Mouse (Mus musculus) stomach, postnatal 0 days (tissue): ENCODE results near the gene Bcas3. TPM values are rescaled to one million over a fixed set of nuclear protein-coding genes. Genes with fewer than 3 reads are reported as not detected.

Source experiments
- ATAC-seq: fragments of 200-750 bp; cut with Nextera tagmentation; 2 replicates; pipeline ENCODE4 v1.8.0; 2017; ENCODE audit not compliant: low FRiP score, low TSS enrichment
- DNase-seq: peaks from one replicate; pipeline ENCODE4 v3.0.0-alpha.2; 2016; ENCODE audit warnings: low spot score
- H3K27ac ChIP-seq: fragments of 300-500 bp; sonication (generic); replicated peaks from 2 replicates; pipeline ENCODE4 v1.5.1; 2014; ENCODE audit warnings: mild to moderate bottlenecking, control low read depth
- H3K27me3 ChIP-seq: fragments of 300-500 bp; sonication (generic); 2 replicates; pipeline ENCODE4 v1.6.1; 2014; ENCODE audit warnings: low read length; ENCODE audit not compliant: control insufficient read depth, insufficient read depth
- H3K36me3 ChIP-seq: fragments of 300-500 bp; sonication (generic); 2 replicates; pipeline ENCODE4 v1.6.1; 2014; ENCODE audit warnings: low read length, mixed read lengths; ENCODE audit not compliant: control insufficient read depth, insufficient read depth
- H3K4me1 ChIP-seq: fragments of 300-500 bp; sonication (generic); replicated peaks from 2 replicates; pipeline ENCODE4 v1.6.1; 2014; ENCODE audit warnings: antibody characterized with exemption; ENCODE audit not compliant: control insufficient read depth, insufficient read depth
- H3K4me2 ChIP-seq: fragments of 300-500 bp; sonication (generic); replicated peaks from 2 replicates; pipeline ENCODE4 v1.6.1; 2014; ENCODE audit warnings: low read depth, mild to moderate bottlenecking, control low read depth, moderate library complexity
- H3K4me3 ChIP-seq: fragments of 300-500 bp; sonication (generic); 2 replicates; pipeline ENCODE4 v1.5.1; 2014; ENCODE audit warnings: low read depth, low read length, control low read depth
- H3K9ac ChIP-seq: fragments of 300-500 bp; sonication (generic); 2 replicates; pipeline ENCODE4 v1.6.1; 2014; ENCODE audit warnings: mild to moderate bottlenecking, low read length, control low read depth, mixed read lengths
- H3K9me3 ChIP-seq: fragments of 300-500 bp; sonication (generic); 2 replicates; pipeline ENCODE4 v1.6.1; 2016; ENCODE audit warnings: low read length; ENCODE audit not compliant: control insufficient read depth
- CTCF ChIP-seq: IDR thresholded peaks from 2 replicates; pipeline ENCODE4 v1.5.1; 2016; ENCODE audit warnings: antibody characterized with exemption, low read depth, mild to moderate bottlenecking, moderate library complexity
- EP300 ChIP-seq: optimal IDR thresholded peaks from 2 replicates; pipeline ENCODE3; 2016; ENCODE audit warnings: antibody characterized with exemption
- WGBS: fragments of 180-500 bp; shearing (Covaris S2); extraction: QIAGEN DNeasy Blood & Tissue Kit; methylation state at CpG from one replicate; pipeline ENCODE4 v1.1.7; 2014; 5-methylcytosine and 5-hydroxymethylcytosine counted together
- polyA plus RNA-seq: library from polyadenylated mRNA; unstranded; fragments of >200 nt; fragmentation: Nextera tagmentation; extraction: Ambion mirVana; gene quantifications from 2 replicates; pipeline ENCODE4 v1.2.1, GENCODE M21; 2015

Gene Bcas3
- polyA plus RNA-seq, 1 experiment from 2014 or later: 16.5 TPM

GRCm38 (mm10) chr11:85428227-85428626 lies 75.3 kb downstream of the Bcas3 start:
- ATAC-seq (no peak; the same call in 1 of the 2 replicates), DNase-seq (no peak)
- H3K4me1 ChIP-seq: peaks cover 3% of the 10 kb centered on the region; the same call in 1 of the 2 replicates
- no peak overlapping the region for H3K4me2 ChIP-seq
- no peak overlapping the region for H3K9ac ChIP-seq
- H3K9me3 ChIP-seq: no peaks in the 10 kb centered on the region
- 26% methylated on average over 3 of the region's 3 CpGs for WGBS
- H3K27ac ChIP-seq: no peak overlapping the region
- TF ChIP-seq CTCF (no peak), EP300 (no peak)
- H3K27me3 ChIP-seq: no peaks in the 10 kb centered on the region
- H3K4me3 ChIP-seq: no peak overlapping the region
- no peaks in the 10 kb centered on the region for H3K36me3 ChIP-seq

- Histone ChIP-seq H3K9ac (no peak overlapping the region), H3K27ac (no peak overlapping the region), H3K4me2 (no peak overlapping the region), H3K4me3 (no peak overlapping the region), H3K4me1 (peaks cover 3% of the 10 kb centered on the region; the same call in 1 of the 2 replicates), H3K27me3 (no peaks in the 10 kb centered on the region), H3K9me3 (no peaks in the 10 kb centered on the region), H3K36me3 (no peaks in the 10 kb centered on the region)
- ATAC-seq (no peak), DNase-seq (no peak)
- TF ChIP-seq EP300: no peak
- TF ChIP-seq CTCF: no peak
- WGBS: 57% methylated on average over 11 of the region's 11 CpGs
These were observed 77.9 kb downstream of the Bcas3 start for GRCm38 (mm10) chr11:85430743-85431448.

- no peak for DNase-seq
- Histone ChIP-seq H3K9me3 (no peaks in the 10 kb centered on the region), H3K4me2 (no peak overlapping the region), H3K36me3 (no peaks in the 10 kb centered on the region), H3K27ac (no peak overlapping the region), H3K9ac (no peak overlapping the region), H3K4me3 (no peak overlapping the region), H3K27me3 (no peaks in the 10 kb centered on the region), H3K4me1 (no peaks in the 10 kb centered on the region)
- no peak for ATAC-seq
- TF ChIP-seq CTCF (no peak), EP300 (no peak)
- WGBS: 81% methylated on average over 5 of the region's 5 CpGs
These were observed 94.4 kb downstream of the Bcas3 start for GRCm38 (mm10) chr11:85447375-85447774.

DNA sequence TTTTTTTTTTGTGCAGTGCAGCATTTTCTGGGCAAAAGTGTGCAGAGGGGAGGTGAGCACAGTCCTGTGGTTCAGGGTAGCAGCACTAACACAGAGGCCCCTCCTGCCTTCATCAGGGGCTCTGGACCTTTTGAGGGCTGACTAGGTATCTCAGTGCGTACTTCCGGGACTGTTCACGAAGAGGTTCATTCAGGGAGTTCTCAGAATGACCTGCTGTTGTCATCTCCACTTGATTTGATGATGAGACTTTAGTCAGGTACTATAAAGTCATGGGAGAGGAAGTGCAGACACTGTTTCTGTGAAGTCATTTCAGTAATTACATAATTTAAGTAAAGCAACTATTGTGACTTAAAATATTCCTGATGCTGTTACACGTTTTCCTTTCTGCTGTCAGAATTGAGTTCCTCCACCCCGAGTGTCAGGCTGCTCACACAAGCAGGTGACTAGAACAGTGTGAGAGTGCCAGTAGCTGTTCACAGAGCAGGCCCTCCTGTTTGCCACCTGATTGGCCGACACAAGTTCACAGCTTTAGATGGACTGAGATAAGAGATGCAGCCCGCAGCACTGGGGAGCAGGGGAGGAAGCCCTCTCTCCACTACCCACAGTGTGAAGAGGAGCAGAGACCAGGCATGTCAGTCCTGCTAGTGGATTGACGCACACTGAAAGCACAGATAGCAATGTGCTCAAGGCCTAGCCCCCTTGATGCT lies 100.8 kb downstream of the Bcas3 start:
- Histone ChIP-seq H3K27me3 (no peaks in the 10 kb centered on the region), H3K4me3 (no peak overlapping the region), H3K27ac (no peak overlapping the region), H3K9me3 (no peaks in the 10 kb centered on the region), H3K36me3 (no peaks in the 10 kb centered on the region), H3K4me2 (no peak overlapping the region), H3K9ac (no peak overlapping the region), H3K4me1 (no peaks in the 10 kb centered on the region)
- DNase-seq: no peak
- no peak for ATAC-seq
- TF ChIP-seq EP300: no peak
- TF ChIP-seq CTCF: no peak
- WGBS: 66% methylated on average over 8 of the region's 8 CpGs

DNA sequence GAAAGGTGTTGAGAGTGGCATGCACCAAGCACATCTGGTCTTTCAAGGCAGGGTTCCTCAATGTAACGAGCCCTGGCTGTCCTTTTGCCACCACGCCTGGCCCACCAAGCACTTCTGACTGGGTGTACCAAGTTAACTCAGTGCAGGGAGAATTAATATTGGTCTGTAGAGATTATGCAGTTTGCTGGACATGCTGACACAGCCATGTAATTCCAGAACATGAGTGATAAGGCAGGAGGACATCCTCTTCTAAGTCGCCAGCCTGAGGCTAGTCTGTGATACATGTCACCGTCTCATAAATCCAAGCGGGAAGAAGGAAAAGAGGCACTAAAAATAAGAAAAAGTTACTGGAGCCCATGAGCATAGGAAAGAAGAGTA lies 101.3 kb downstream of the Bcas3 start:
- Histone ChIP-seq H3K4me3 (no peak overlapping the region), H3K9ac (no peak overlapping the region), H3K27me3 (no peaks in the 10 kb centered on the region), H3K9me3 (no peaks in the 10 kb centered on the region), H3K4me2 (no peak overlapping the region), H3K27ac (no peak overlapping the region), H3K4me1 (no peaks in the 10 kb centered on the region), H3K36me3 (no peaks in the 10 kb centered on the region)
- TF ChIP-seq EP300 (no peak), CTCF (no peak)
- DNase-seq (no peak), ATAC-seq (no peak)
- WGBS: 86% methylated on average over 5 of the region's 5 CpGs

- no peaks in the 10 kb centered on the region for H3K36me3 ChIP-seq
- WGBS: 88% methylated on average over 7 of the region's 7 CpGs
- no peaks in the 10 kb centered on the region for H3K27me3 ChIP-seq
- no peaks in the 10 kb centered on the region for H3K4me1 ChIP-seq
- no peak overlapping the region for H3K9ac ChIP-seq
- no peak for TF ChIP-seq EP300
- no peak for TF ChIP-seq CTCF
- no peak overlapping the region for H3K27ac ChIP-seq
- H3K4me2 ChIP-seq: no peak overlapping the region
- no peak for ATAC-seq
- no peak overlapping the region for H3K4me3 ChIP-seq
- no peaks in the 10 kb centered on the region for H3K9me3 ChIP-seq
- no peak for DNase-seq
These were observed 108.6 kb downstream of the Bcas3 start for GRCm38 (mm10) chr11:85461536-85461935.
